Mouse (Mus musculus): Measurements from ENCODE around the gene Prr19. TPM values are rescaled to one million over a fixed set of nuclear protein-coding genes. Genes with fewer than 3 reads are reported as not detected.

Prr19 gene
- polyA plus RNA-seq, 1 experiment from 2014 or later: 0.23 TPM

DNA sequence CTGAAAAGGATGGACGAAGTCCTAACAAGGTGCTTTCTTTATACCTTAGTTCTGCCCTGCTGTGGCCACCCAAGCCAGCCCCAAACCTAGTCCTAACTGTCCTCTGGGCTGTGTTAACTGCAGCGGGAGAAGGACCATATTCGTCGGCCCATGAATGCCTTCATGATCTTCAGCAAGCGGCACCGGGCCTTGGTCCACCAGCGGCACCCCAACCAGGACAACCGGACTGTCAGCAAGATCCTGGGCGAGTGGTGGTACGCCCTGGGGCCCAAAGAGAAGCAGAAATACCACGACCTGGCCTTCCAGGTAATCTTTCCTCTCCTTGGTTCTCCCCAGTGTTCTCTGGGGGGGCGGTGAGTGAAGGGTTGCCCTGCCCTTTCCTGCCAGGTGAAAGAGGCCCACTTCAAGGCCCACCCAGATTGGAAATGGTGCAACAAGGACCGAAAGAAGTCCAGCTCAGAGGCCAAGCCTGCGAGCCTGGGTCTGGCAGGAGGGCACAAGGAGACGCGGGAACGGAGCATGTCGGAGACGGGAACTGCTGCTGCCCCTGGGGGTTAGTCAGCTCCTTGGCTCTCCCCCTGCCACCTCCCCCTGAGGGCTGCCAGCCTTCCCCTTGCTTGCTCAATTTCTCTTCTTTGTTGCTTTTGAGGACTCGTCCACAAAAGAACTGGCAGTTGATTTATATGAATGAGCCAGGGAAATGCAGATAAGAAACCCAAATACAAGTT lies 15.5 kb upstream of the Prr19 start:
- WGBS: 89% methylated on average over 20 of the region's 20 CpGs
- Histone ChIP-seq H3K27ac (replicated peaks) (no peak overlapping the region), H3K9me3 (no peaks in the 10 kb centered on the region), H3K4me2 (no peak overlapping the region), H3K4me3 (no peak overlapping the region), H3K4me1 (peaks cover 36% of the 10 kb centered on the region), H3K27me3 (replicated peaks) (no peaks in the 10 kb centered on the region), H3K36me3 (peaks cover 62% of the 10 kb centered on the region), H3K9ac (no peak overlapping the region)
- no peak for ATAC-seq (ENCODE audit: extremely low read depth, insufficient number of reproducible peaks, low FRiP score, low TSS enrichment)

- Histone ChIP-seq H3K27ac (replicated peaks) (no peak overlapping the region), H3K27me3 (replicated peaks) (no peaks in the 10 kb centered on the region), H3K4me1 (peaks cover 39% of the 10 kb centered on the region), H3K4me3 (no peak overlapping the region), H3K4me2 (no peak overlapping the region), H3K9me3 (no peaks in the 10 kb centered on the region), H3K9ac (no peak overlapping the region), H3K36me3 (peaks cover 75% of the 10 kb centered on the region)
- ATAC-seq (ENCODE audit: extremely low read depth, insufficient number of reproducible peaks, low FRiP score, low TSS enrichment): no peak
- WGBS: 77% methylated on average over 8 of the region's 8 CpGs
Observed at GRCm38 (mm10) chr7:25286989-25287388, 14.2 kb upstream of the Prr19 start.

DNA sequence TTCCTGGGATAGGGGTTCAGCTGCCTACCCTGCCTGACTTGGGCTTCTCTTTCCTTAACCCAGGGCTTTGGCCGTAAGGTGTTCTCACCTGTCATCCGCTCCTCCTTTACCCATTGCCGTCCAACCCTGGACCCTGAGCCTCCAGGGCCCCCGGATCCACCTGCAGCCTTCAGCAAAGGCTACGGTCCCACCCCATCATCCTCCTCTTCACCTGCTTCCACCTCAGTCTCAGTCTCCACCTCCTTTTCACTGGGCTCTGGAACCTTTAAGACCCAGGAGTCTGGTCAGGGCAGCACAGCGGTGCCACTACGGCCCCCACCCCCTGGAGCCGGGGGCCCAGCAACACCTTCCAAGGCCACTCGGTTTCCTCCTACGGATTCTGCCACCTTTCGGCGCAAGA lies 13.2 kb upstream of the Prr19 start:
- H3K4me3 ChIP-seq: no peak overlapping the region
- H3K9me3 ChIP-seq: no peaks in the 10 kb centered on the region
- ATAC-seq (ENCODE audit: extremely low read depth, insufficient number of reproducible peaks, low FRiP score, low TSS enrichment): no peak
- no peak overlapping the region for H3K27ac ChIP-seq (replicated peaks)
- peaks cover 45% of the 10 kb centered on the region for H3K4me1 ChIP-seq
- no peaks in the 10 kb centered on the region for H3K27me3 ChIP-seq (replicated peaks)
- WGBS: 87% methylated on average over 12 of the region's 12 CpGs
- H3K9ac ChIP-seq: no peak overlapping the region
- no peak overlapping the region for H3K4me2 ChIP-seq
- peaks cover 85% of the 10 kb centered on the region for H3K36me3 ChIP-seq

- ATAC-seq (ENCODE audit: extremely low read depth, insufficient number of reproducible peaks, low FRiP score, low TSS enrichment): no peak
- 93% methylated on average over 3 of the region's 3 CpGs for WGBS
Observed at GRCm38 (mm10) chr7:25288721-25289120, 12.5 kb upstream of the Prr19 start.

DNA sequence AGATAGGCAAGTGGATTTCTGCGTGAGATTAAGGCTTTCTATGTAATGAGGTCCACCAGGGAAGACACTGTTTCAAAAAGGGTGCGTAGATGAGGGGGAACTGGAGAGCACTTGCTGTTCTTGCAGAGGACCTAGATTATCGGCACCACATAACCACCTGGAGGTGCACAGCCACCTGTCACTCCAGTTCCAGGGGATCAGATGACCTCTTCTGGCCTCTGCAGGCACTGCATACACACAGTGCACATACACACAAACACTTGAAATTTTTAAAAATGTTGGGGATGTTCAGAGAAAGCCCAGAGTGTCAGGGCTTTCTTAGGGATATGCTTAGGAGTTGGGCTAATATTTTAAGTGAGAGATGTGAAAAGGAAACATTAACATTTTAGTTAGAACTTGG lies 11.3 kb upstream of the Prr19 start:
- Histone ChIP-seq H3K9me3 (no peaks in the 10 kb centered on the region), H3K9ac (no peak overlapping the region), H3K27me3 (replicated peaks) (no peaks in the 10 kb centered on the region), H3K4me3 (no peak overlapping the region), H3K36me3 (peaks cover 100% of the 10 kb centered on the region), H3K4me2 (no peak overlapping the region), H3K4me1 (peaks cover 40% of the 10 kb centered on the region), H3K27ac (replicated peaks) (no peak overlapping the region)
- WGBS: 97% methylated on average over 3 of the region's 3 CpGs
- ATAC-seq (ENCODE audit: extremely low read depth, insufficient number of reproducible peaks, low FRiP score, low TSS enrichment): no peak

More at GRCm38 (mm10) chr7:25288721-25289120, 12.5 kb upstream of the Prr19 start:
- no peak overlapping the region for H3K27ac ChIP-seq (replicated peaks)
- H3K4me3 ChIP-seq: no peak overlapping the region
- no peaks in the 10 kb centered on the region for H3K9me3 ChIP-seq
- no peak overlapping the region for H3K4me2 ChIP-seq
- no peaks in the 10 kb centered on the region for H3K27me3 ChIP-seq (replicated peaks)
- peaks cover 92% of the 10 kb centered on the region for H3K36me3 ChIP-seq
- no peak overlapping the region for H3K9ac ChIP-seq
- peaks cover 45% of the 10 kb centered on the region for H3K4me1 ChIP-seq

GRCm38 (mm10) chr7:25290463-25290862 lies 10.7 kb upstream of the Prr19 start:
- H3K9ac ChIP-seq: no peak overlapping the region
- no peak overlapping the region for H3K27ac ChIP-seq (replicated peaks)
- H3K4me3 ChIP-seq: no peak overlapping the region
- no peaks in the 10 kb centered on the region for H3K27me3 ChIP-seq (replicated peaks)
- no peak for ATAC-seq (ENCODE audit: extremely low read depth, insufficient number of reproducible peaks, low FRiP score, low TSS enrichment)
- H3K9me3 ChIP-seq: no peaks in the 10 kb centered on the region
- no peak overlapping the region for H3K4me2 ChIP-seq
- H3K36me3 ChIP-seq: peaks cover 100% of the 10 kb centered on the region
- peaks cover 37% of the 10 kb centered on the region for H3K4me1 ChIP-seq
- WGBS: 95% methylated on average over 1 of the region's 1 CpGs

GRCm38 (mm10) chr7:25290911-25291310 lies 10.3 kb upstream of the Prr19 start:
- Histone ChIP-seq H3K9ac (no peak overlapping the region), H3K9me3 (no peaks in the 10 kb centered on the region), H3K4me2 (no peak overlapping the region), H3K27ac (replicated peaks) (0 out of 2 replicates have a peak overlapping the region, but pooled peaks have one; percentile 26), H3K4me3 (no peak overlapping the region), H3K27me3 (replicated peaks) (no peaks in the 10 kb centered on the region), H3K36me3 (peaks cover 100% of the 10 kb centered on the region), H3K4me1 (peaks cover 38% of the 10 kb centered on the region)
- ATAC-seq (ENCODE audit: extremely low read depth, insufficient number of reproducible peaks, low FRiP score, low TSS enrichment): no peak
- 72% methylated on average over 2 of the region's 2 CpGs for WGBS

DNA sequence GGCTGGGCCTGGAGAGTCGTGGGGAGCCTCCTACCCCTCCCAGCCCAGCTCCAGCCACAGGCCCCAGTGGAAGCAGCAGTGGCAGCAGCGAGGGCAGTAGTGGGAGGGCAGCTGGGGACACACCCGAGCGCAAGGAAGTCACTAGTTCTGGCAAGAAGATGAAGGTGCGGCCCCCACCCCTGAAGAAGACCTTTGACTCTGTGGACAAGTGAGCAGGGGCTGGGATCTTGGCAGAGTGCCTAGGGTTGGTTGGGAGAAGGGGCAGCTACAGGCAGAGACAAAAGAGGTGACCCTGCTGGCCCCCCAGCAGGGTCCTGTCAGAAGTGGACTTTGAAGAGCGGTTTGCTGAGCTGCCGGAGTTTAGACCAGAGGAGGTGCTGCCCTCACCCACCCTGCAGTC lies 9.1 kb upstream of the Prr19 start:
- 64% methylated on average over 7 of the region's 7 CpGs for WGBS
- H3K9me3 ChIP-seq: no peaks in the 10 kb centered on the region
- H3K36me3 ChIP-seq: peaks cover 91% of the 10 kb centered on the region
- H3K4me3 ChIP-seq: no peak overlapping the region
- ATAC-seq (ENCODE audit: extremely low read depth, insufficient number of reproducible peaks, low FRiP score, low TSS enrichment): no peak
- H3K4me1 ChIP-seq: peaks cover 49% of the 10 kb centered on the region
- peak overlapping the region; percentile 52; the same call in 1 of the 2 replicates for H3K9ac ChIP-seq
- H3K4me2 ChIP-seq: no peak overlapping the region
- no peaks in the 10 kb centered on the region for H3K27me3 ChIP-seq (replicated peaks)
- 0 out of 2 replicates have a peak overlapping the region, but pooled peaks have one; percentile 15 for H3K27ac ChIP-seq (replicated peaks)

- ATAC-seq (ENCODE audit: extremely low read depth, insufficient number of reproducible peaks, low FRiP score, low TSS enrichment): no peak
- no peak overlapping the region for H3K4me3 ChIP-seq
- WGBS: 74% methylated on average over 8 of the region's 10 CpGs
- no peaks in the 10 kb centered on the region for H3K27me3 ChIP-seq (replicated peaks)
- no peak overlapping the region for H3K4me2 ChIP-seq
- H3K36me3 ChIP-seq: peaks cover 80% of the 10 kb centered on the region
- H3K27ac ChIP-seq (replicated peaks): peak overlapping the region; percentile 55; the same call in 1 of the 2 replicates
- peaks cover 52% of the 10 kb centered on the region for H3K4me1 ChIP-seq
- peak overlapping the region; percentile 48; the same call in 1 of the 2 replicates for H3K9ac ChIP-seq
- H3K9me3 ChIP-seq: no peaks in the 10 kb centered on the region
Observed at GRCm38 (mm10) chr7:25293191-25293739, 7.9 kb upstream of the Prr19 start.

- WGBS: 84% methylated on average over 4 of the region's 4 CpGs
- H3K27ac ChIP-seq (replicated peaks): 0 out of 2 replicates have a peak overlapping the region, but pooled peaks have one; percentile 13
Observed at GRCm38 (mm10) chr7:25294495-25294894, 6.7 kb upstream of the Prr19 start.

GRCm38 (mm10) chr7:25294960-25295722 lies 6.1 kb upstream of the Prr19 start:
- Histone ChIP-seq H3K27ac (replicated peaks) (no peak overlapping the region), H3K4me3 (no peak overlapping the region), H3K4me1 (peaks cover 56% of the 10 kb centered on the region), H3K9ac (no peak overlapping the region), H3K36me3 (peaks cover 61% of the 10 kb centered on the region), H3K27me3 (replicated peaks) (no peaks in the 10 kb centered on the region), H3K9me3 (no peaks in the 10 kb centered on the region), H3K4me2 (no peak overlapping the region)
- WGBS: 88% methylated on average over 12 of the region's 12 CpGs
- ATAC-seq (ENCODE audit: extremely low read depth, insufficient number of reproducible peaks, low FRiP score, low TSS enrichment): no peak

More at GRCm38 (mm10) chr7:25294495-25294894, 6.7 kb upstream of the Prr19 start:
- peaks cover 67% of the 10 kb centered on the region for H3K36me3 ChIP-seq
- H3K9ac ChIP-seq: no peak overlapping the region
- no peak overlapping the region for H3K4me3 ChIP-seq
- H3K27me3 ChIP-seq (replicated peaks): no peaks in the 10 kb centered on the region
- H3K4me2 ChIP-seq: no peak overlapping the region
- no peak for ATAC-seq (ENCODE audit: extremely low read depth, insufficient number of reproducible peaks, low FRiP score, low TSS enrichment)
- H3K9me3 ChIP-seq: no peaks in the 10 kb centered on the region
- peaks cover 56% of the 10 kb centered on the region for H3K4me1 ChIP-seq

Measured in heart, embryonic 13.5 days (tissue).